Mouse (Mus musculus): ENCODE measurements around the gene Spin4.

- TF ChIP-seq POLR2A (IDR thresholded peaks at IDR 0.05; ENCODE audit: low read depth, low read length) (no peak), CTCF (IDR thresholded peaks at IDR 0.05; ENCODE audit: extremely low read depth, insufficient read length, insufficient replicate concordance, low read depth, low read length) (no peak)
These were observed 612 bp downstream of the Spin4 start for GRCm38 (mm10) chrX:95025779-95026360.

Measured in small intestine, adult 2 months (tissue).